Mouse (Mus musculus): Measurements from ENCODE around the gene Tomm40.

Gene Tomm40

GRCm38 (mm10) chr7:19744590-19745385 lies 29.6 kb upstream of the Tomm40 start:
- no peak for DNase-seq (ENCODE audit: low read depth)

GRCm38 (mm10) chr7:19743791-19744190 lies 28.6 kb upstream of the Tomm40 start:
- no peak for DNase-seq (ENCODE audit: low read depth)

- no peak for DNase-seq (ENCODE audit: low read depth)
Observed at GRCm38 (mm10) chr7:19742468-19742867, 27.2 kb upstream of the Tomm40 start.

GRCm38 (mm10) chr7:19741329-19742031 lies 26.2 kb upstream of the Tomm40 start:
- DNase-seq (ENCODE audit: low read depth), result no peak

- DNase-seq (ENCODE audit: low read depth), result no peak
Observed at GRCm38 (mm10) chr7:19740269-19740668, 25.0 kb upstream of the Tomm40 start.

GRCm38 (mm10) chr7:19738771-19739170 lies 23.5 kb upstream of the Tomm40 start:
- no peak for DNase-seq (ENCODE audit: low read depth)

- DNase-seq (ENCODE audit: low read depth), result no peak
Observed at GRCm38 (mm10) chr7:19736389-19737057, 21.3 kb upstream of the Tomm40 start.

- DNase-seq (ENCODE audit: low read depth), result no peak
Observed at GRCm38 (mm10) chr7:19734178-19734666, 19.0 kb upstream of the Tomm40 start.

- DNase-seq (ENCODE audit: low read depth), result no peak
Observed at GRCm38 (mm10) chr7:19726541-19726940, 11.3 kb upstream of the Tomm40 start.

GRCm38 (mm10) chr7:19724167-19724566 lies 8.9 kb upstream of the Tomm40 start:
- DNase-seq (ENCODE audit: low read depth), result no peak

GRCm38 (mm10) chr7:19722754-19723195 lies 7.5 kb upstream of the Tomm40 start:
- no peak for DNase-seq (ENCODE audit: low read depth)

- DNase-seq (ENCODE audit: low read depth), result no peak
Observed at GRCm38 (mm10) chr7:19719200-19719599, 4.0 kb upstream of the Tomm40 start.

GRCm38 (mm10) chr7:19718297-19718952 lies 3.2 kb upstream of the Tomm40 start:
- DNase-seq (ENCODE audit: low read depth), result no peak

GRCm38 (mm10) chr7:19717346-19717745 lies 2.1 kb upstream of the Tomm40 start:
- no peak for DNase-seq (ENCODE audit: low read depth)

- no peak for DNase-seq (ENCODE audit: low read depth)
Observed at GRCm38 (mm10) chr7:19716822-19717221, 1.6 kb upstream of the Tomm40 start.

GRCm38 (mm10) chr7:19716055-19716682 lies 931 bp upstream of the Tomm40 start:
- DNase-seq (ENCODE audit: low read depth), result no peak

- no peak for DNase-seq (ENCODE audit: low read depth)
Observed at GRCm38 (mm10) chr7:19714836-19715235, 402 bp downstream of the Tomm40 start.

- no peak for DNase-seq (ENCODE audit: low read depth)
Observed at GRCm38 (mm10) chr7:19713598-19713997, 1.6 kb downstream of the Tomm40 start.

- peak; percentile 65 for DNase-seq (ENCODE audit: low read depth)
Observed at GRCm38 (mm10) chr7:19713196-19713595, 2.0 kb downstream of the Tomm40 start.

- DNase-seq (ENCODE audit: low read depth), result no peak
Observed at GRCm38 (mm10) chr7:19712414-19712813, 2.8 kb downstream of the Tomm40 start.

- DNase-seq (ENCODE audit: low read depth), result no peak
Observed at GRCm38 (mm10) chr7:19710650-19711049, 4.6 kb downstream of the Tomm40 start.

- DNase-seq (ENCODE audit: low read depth), result no peak
Observed at GRCm38 (mm10) chr7:19705271-19705670, 10.0 kb downstream of the Tomm40 start.
